Mouse (Mus musculus): ENCODE measurements at regions not wholly inside any gene's neighbourhood (a gene's known extent, or its start where the extent isn't known, plus 50 kb on each side); places are given as distances from the start of the nearest gene placed in this dataset.

- WGBS: 67% methylated on average over 7 of the region's 7 CpGs
- no peak overlapping the region for H3K4me3 ChIP-seq (replicated peaks; ENCODE audit: extremely low read depth, low read depth, low read length)
- no peak for TF ChIP-seq POLR2A (IDR thresholded peaks at IDR 0.05; ENCODE audit: borderline replicate concordance, extremely low read depth, low read depth, low read length)
- TF ChIP-seq CTCF (IDR thresholded peaks at IDR 0.05; ENCODE audit: insufficient read depth, low read length): no peak
- no peaks in the 10 kb centered on the region for H3K4me1 ChIP-seq (ENCODE audit: control insufficient read depth, insufficient read depth, low read length)
- DNase-seq: no peak
Observed at GRCm38 (mm10) chr2:168343705-168344104, 62.2 kb upstream of the Kcng1 start.

DNA sequence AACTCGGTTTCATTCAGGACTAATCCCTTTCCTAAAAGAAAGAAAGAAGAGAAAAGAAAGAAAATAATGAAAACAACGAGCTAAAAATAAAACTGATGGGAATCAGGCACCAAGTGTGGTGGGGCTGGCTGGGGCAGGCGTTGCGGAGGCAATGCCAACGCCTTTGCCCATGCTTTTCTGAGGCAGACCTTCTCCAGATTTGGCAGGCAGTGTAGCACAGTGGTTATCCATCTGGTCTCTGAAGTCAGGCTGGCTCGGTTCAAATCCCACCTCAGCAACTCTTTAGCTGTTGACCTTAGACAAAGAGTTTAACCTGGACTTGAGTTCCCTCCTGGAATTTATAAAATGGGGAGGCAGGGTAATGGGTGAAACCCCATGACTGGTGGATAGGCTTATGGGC, 57.3 kb upstream of the Kcng1 start:
- Histone ChIP-seq H3K4me1 (ENCODE audit: control insufficient read depth, insufficient read depth, low read length) (0 out of 2 replicates have a peak, but pooled peaks cover 3% of the 10 kb centered on the region), H3K4me3 (replicated peaks; ENCODE audit: extremely low read depth, low read depth, low read length) (no peak overlapping the region)
- TF ChIP-seq POLR2A (IDR thresholded peaks at IDR 0.05; ENCODE audit: borderline replicate concordance, extremely low read depth, low read depth, low read length): no peak
- TF ChIP-seq CTCF (IDR thresholded peaks at IDR 0.05; ENCODE audit: insufficient read depth, low read length): no peak
- DNase-seq: no peak
- WGBS: 77% methylated on average over 6 of the region's 6 CpGs

DNA sequence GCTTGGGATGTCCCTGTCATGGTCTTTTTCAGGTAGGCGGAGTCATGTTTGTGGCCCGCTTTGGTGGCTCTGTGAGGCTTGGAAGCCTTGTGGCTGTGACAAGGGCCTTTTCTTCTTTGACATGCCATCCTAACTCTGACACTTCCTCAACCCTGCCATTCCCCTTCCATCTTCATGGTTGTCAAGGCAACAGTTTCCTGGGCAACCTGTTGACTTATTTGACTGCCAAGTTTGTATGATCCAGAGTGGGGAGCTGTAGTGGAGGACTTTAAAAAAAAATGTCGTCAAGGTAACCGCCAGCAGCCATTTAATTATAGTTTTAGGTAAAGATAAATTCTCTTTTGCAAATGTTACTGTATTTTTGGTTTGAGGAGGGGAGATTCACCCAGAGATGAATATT, 56.8 kb upstream of the Kcng1 start:
- no peak for DNase-seq
- Histone ChIP-seq H3K4me1 (ENCODE audit: control insufficient read depth, insufficient read depth, low read length) (0 out of 2 replicates have a peak, but pooled peaks cover 3% of the 10 kb centered on the region), H3K4me3 (replicated peaks; ENCODE audit: extremely low read depth, low read depth, low read length) (no peak overlapping the region)
- TF ChIP-seq POLR2A (IDR thresholded peaks at IDR 0.05; ENCODE audit: borderline replicate concordance, extremely low read depth, low read depth, low read length) (no peak), CTCF (IDR thresholded peaks at IDR 0.05; ENCODE audit: insufficient read depth, low read length) (no peak)
- WGBS: 65% methylated on average over 4 of the region's 4 CpGs

GRCm38 (mm10) chr2:168337611-168338010, 56.1 kb upstream of the Kcng1 start:
- Histone ChIP-seq H3K4me3 (replicated peaks; ENCODE audit: extremely low read depth, low read depth, low read length) (no peak overlapping the region), H3K4me1 (ENCODE audit: control insufficient read depth, insufficient read depth, low read length) (0 out of 2 replicates have a peak, but pooled peaks cover 3% of the 10 kb centered on the region)
- DNase-seq: no peak
- no peak for TF ChIP-seq POLR2A (IDR thresholded peaks at IDR 0.05; ENCODE audit: borderline replicate concordance, extremely low read depth, low read depth, low read length)
- no peak for TF ChIP-seq CTCF (IDR thresholded peaks at IDR 0.05; ENCODE audit: insufficient read depth, low read length)
- 54% methylated on average over 3 of the region's 3 CpGs for WGBS

- Histone ChIP-seq H3K4me3 (replicated peaks; ENCODE audit: extremely low read depth, low read depth, low read length) (no peak overlapping the region), H3K4me1 (ENCODE audit: control insufficient read depth, insufficient read depth, low read length) (0 out of 2 replicates have a peak, but pooled peaks cover 3% of the 10 kb centered on the region)
- 75% methylated on average over 11 of the region's 11 CpGs for WGBS
- TF ChIP-seq CTCF (IDR thresholded peaks at IDR 0.05; ENCODE audit: insufficient read depth, low read length) (no peak), POLR2A (IDR thresholded peaks at IDR 0.05; ENCODE audit: borderline replicate concordance, extremely low read depth, low read depth, low read length) (no peak)
- DNase-seq: no peak
Observed at GRCm38 (mm10) chr2:168335739-168336385, 54.3 kb upstream of the Kcng1 start.

DNA sequence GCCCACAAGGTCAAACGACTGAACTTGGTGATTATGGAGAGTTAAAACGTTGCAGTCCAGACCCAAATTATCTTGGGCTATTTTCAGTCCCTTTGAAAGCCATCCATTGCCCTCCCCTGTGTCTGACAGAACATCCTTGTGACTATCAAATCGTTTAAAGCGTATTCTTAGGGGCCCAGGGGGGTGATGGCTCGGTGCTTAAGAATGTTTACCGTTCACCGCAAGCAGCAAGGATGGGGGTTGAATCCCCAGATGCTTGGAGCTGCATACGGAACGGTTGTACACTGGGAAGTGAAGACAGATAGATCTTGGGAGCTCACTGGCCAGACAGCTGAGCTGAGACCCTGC, 52.7 kb upstream of the Kcng1 start:
- no peak for TF ChIP-seq CTCF (IDR thresholded peaks at IDR 0.05; ENCODE audit: insufficient read depth, low read length)
- TF ChIP-seq POLR2A (IDR thresholded peaks at IDR 0.05; ENCODE audit: borderline replicate concordance, extremely low read depth, low read depth, low read length): no peak
- 32% methylated on average over 9 of the region's 9 CpGs for WGBS
- no peak overlapping the region for H3K4me3 ChIP-seq (replicated peaks; ENCODE audit: extremely low read depth, low read depth, low read length)
- H3K4me1 ChIP-seq (ENCODE audit: control insufficient read depth, insufficient read depth, low read length): 0 out of 2 replicates have a peak, but pooled peaks cover 3% of the 10 kb centered on the region
- DNase-seq: no peak

GRCm38 (mm10) chr2:168333552-168334240, 52.2 kb upstream of the Kcng1 start:
- no peak for TF ChIP-seq CTCF (IDR thresholded peaks at IDR 0.05; ENCODE audit: insufficient read depth, low read length)
- no peak for TF ChIP-seq POLR2A (IDR thresholded peaks at IDR 0.05; ENCODE audit: borderline replicate concordance, extremely low read depth, low read depth, low read length)
- 0 out of 2 replicates have a peak, but pooled peaks cover 3% of the 10 kb centered on the region for H3K4me1 ChIP-seq (ENCODE audit: control insufficient read depth, insufficient read depth, low read length)
- DNase-seq: no peak
- no peak overlapping the region for H3K4me3 ChIP-seq (replicated peaks; ENCODE audit: extremely low read depth, low read depth, low read length)
- WGBS: 30% methylated on average over 20 of the region's 20 CpGs

DNA sequence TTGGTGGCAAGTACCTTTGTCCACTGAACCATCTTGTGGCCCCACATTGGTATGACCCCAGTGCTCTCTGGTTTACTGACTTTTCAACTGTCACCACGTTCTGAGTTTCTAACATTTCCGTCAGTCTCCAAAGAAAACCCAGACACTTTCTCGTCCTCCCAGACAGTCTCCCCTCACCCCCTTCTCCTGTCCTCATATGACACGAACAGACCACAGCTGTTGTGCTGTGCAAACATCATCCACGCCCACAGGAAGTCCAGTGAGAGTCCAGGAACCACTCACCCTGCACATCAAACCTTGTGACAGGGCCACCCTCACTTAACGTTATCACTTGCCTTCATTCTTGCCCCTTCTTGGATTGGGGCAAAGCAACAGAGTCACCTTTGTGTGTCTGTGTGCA, 51.4 kb upstream of the Kcng1 start:
- no peak for DNase-seq
- 18% methylated on average over 6 of the region's 6 CpGs for WGBS
- TF ChIP-seq POLR2A (IDR thresholded peaks at IDR 0.05; ENCODE audit: borderline replicate concordance, extremely low read depth, low read depth, low read length) (no peak), CTCF (IDR thresholded peaks at IDR 0.05; ENCODE audit: insufficient read depth, low read length) (no peak)
- H3K4me3 ChIP-seq (replicated peaks; ENCODE audit: extremely low read depth, low read depth, low read length): no peak overlapping the region
- 0 out of 2 replicates have a peak, but pooled peaks cover 3% of the 10 kb centered on the region for H3K4me1 ChIP-seq (ENCODE audit: control insufficient read depth, insufficient read depth, low read length)

Measured in lung, adult 2 months (tissue).